Mouse (Mus musculus) mesoderm, embryonic 11.5 days (tissue): ENCODE measurements around the gene Prdm5.

ENCODE experiments used
- DNase-seq: peaks from one replicate; pipeline ENCODE4 v3.0.0-alpha.2; 2012; ENCODE audit warnings: low read depth, low spot score

The Prdm5 gene

GRCm38 (mm10) chr6:65778861-65779688, at the start of gene Prdm5:
TSS of gene Prdm5 (plus strand) at chr6:65778988.
- peak; percentile 61 for DNase-seq

GRCm38 (mm10) chr6:65739442-65739841, 39.3 kb upstream of the Prdm5 start:
- DNase-seq: no peak

GRCm38 (mm10) chr6:65743144-65743870, 35.5 kb upstream of the Prdm5 start:
- peak; percentile 55 for DNase-seq

- no peak for DNase-seq
Observed at GRCm38 (mm10) chr6:65743871-65744202, 35.0 kb upstream of the Prdm5 start.

GRCm38 (mm10) chr6:65758214-65758613, 20.6 kb upstream of the Prdm5 start:
- DNase-seq: no peak

GRCm38 (mm10) chr6:65759174-65759573, 19.6 kb upstream of the Prdm5 start:
- DNase-seq: no peak

GRCm38 (mm10) chr6:65760073-65760472, 18.7 kb upstream of the Prdm5 start:
- no peak for DNase-seq

GRCm38 (mm10) chr6:65764459-65764858, 14.3 kb upstream of the Prdm5 start:
- DNase-seq: no peak

- peak; percentile 49 for DNase-seq
Observed at GRCm38 (mm10) chr6:65765057-65765456, 13.7 kb upstream of the Prdm5 start.

GRCm38 (mm10) chr6:65765752-65766397, 12.9 kb upstream of the Prdm5 start:
- DNase-seq: no peak

GRCm38 (mm10) chr6:65767911-65768310, 10.9 kb upstream of the Prdm5 start:
- no peak for DNase-seq

GRCm38 (mm10) chr6:65773566-65773965, 5.2 kb upstream of the Prdm5 start:
- DNase-seq: no peak

- no peak for DNase-seq
Observed at GRCm38 (mm10) chr6:65779689-65780233, 973 bp downstream of the Prdm5 start.

GRCm38 (mm10) chr6:65781441-65781840, 2.7 kb downstream of the Prdm5 start:
- DNase-seq: no peak

- no peak for DNase-seq
Observed at GRCm38 (mm10) chr6:65783670-65784069, 4.9 kb downstream of the Prdm5 start.

GRCm38 (mm10) chr6:65792923-65793322, 14.1 kb downstream of the Prdm5 start:
- DNase-seq: no peak

GRCm38 (mm10) chr6:65796552-65796951, 17.8 kb downstream of the Prdm5 start:
- DNase-seq: no peak

GRCm38 (mm10) chr6:65797276-65797675, 18.5 kb downstream of the Prdm5 start:
- no peak for DNase-seq

GRCm38 (mm10) chr6:65798390-65798789, 19.6 kb downstream of the Prdm5 start:
- DNase-seq: no peak

- DNase-seq: no peak
Observed at GRCm38 (mm10) chr6:65811685-65812084, 32.9 kb downstream of the Prdm5 start.

- DNase-seq: no peak
Observed at GRCm38 (mm10) chr6:65818039-65818747, 39.4 kb downstream of the Prdm5 start.

GRCm38 (mm10) chr6:65828656-65829055, 49.9 kb downstream of the Prdm5 start:
- DNase-seq: no peak
